Mouse (Mus musculus): Measurements from ENCODE around the gene Ppp1ca.
A peak's percentile ranks its signal among the peaks of the same experiment; 100 is the strongest.

DNA sequence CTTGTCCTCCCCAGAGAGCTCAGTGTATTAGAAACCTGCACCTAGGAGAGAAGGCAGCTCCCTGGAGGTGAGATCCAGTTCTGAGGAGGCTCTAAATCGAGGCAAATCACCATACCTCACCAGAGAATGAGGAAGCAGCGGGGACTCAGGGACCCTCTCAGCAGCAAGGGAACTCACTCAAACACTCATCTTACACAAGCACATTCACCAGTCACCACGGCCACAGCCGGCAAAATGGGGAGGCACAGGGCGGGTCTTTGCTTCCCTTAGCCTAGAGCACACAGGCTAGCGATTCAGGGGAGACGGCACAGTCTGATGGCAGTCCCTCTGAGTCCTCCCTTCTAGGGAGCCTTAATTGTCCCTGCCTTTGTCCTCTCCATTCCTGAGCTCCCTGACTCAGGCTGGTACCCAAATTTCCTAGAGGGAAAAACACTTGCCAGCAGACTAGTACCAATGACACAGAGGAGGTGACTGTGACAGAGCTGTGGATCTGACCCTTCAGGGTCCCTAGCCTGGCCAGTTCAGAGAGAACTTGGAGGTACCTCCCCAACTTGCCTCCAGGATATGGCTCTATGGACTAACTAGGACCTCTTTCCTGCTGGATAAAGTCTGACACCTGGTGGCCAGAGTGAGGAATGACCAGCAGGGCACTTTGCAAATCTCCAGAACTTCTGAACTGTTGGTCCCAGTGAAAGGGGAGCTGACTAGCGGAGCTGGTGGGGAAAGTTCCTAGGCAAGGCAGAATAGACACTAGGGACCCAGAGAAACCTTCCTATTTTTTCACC is 36.2 kb downstream of the Ppp1ca start:
- peak; percentile 89 to 98 for TF ChIP-seq CTCF (conservative IDR thresholded peaks at IDR 0.05 in 1 of 2, IDR thresholded peaks at IDR 0.05 in 1 of 2; ENCODE audit: low read depth in 2 of 2, low read length in 2 of 2)
- TF ChIP-seq ZMIZ1 (IDR thresholded peaks at IDR 0.05; ENCODE audit: low read depth, low read length), result no peak
- TF ChIP-seq POLR2A (IDR thresholded peaks at IDR 0.05; ENCODE audit: low read depth, low read length), result no peak
- TF ChIP-seq ELF1 (IDR thresholded peaks at IDR 0.05; ENCODE audit: low read depth, low read length), result no peak
- TF ChIP-seq CHD2 (IDR thresholded peaks at IDR 0.05; ENCODE audit: low read length), result no peak
- TF ChIP-seq E2F4 (IDR thresholded peaks at IDR 0.05; ENCODE audit: insufficient replicate concordance, low read depth, low read length), result no peak
- TF ChIP-seq TCF12 (IDR thresholded peaks at IDR 0.05; ENCODE audit: low read depth, low read length), result no peak

All from CH12.LX (cell line).